Mouse (Mus musculus): Measurements from ENCODE around the gene Rapsn.

GRCm38 (mm10) chr2:91065544-91065943, 30.1 kb downstream of the Rapsn start:
- TF ChIP-seq CTCF (IDR thresholded peaks at IDR 0.05; ENCODE audit: low read depth) (peak; percentile 82), EP300 (optimal IDR thresholded peaks at IDR 0.05) (no peak)
